Mouse (Mus musculus) layer of hippocampus, adult 6 months (tissue): ENCODE measurements around the gene Rnf141. TPM values are rescaled to one million over a fixed set of nuclear protein-coding genes. Genes with fewer than 3 reads are reported as not detected.

Experiments
- long read RNA-seq, 2 experiments: library from polyadenylated mRNA; unstranded; transcript quantifications; one replicate each; pipeline ENCODE4 v2.0.0; 2019 to 2020
- microRNA-seq: library from miRNA; unstranded; fragments of <30 nt; microRNA quantifications from one replicate; pipeline ENCODE4 v1.2.0, GENCODE M21; 2020
- polyA plus RNA-seq: library from polyadenylated mRNA; unstranded; fragments of <200 nt; fragmentation: Nextera tagmentation; gene quantifications from 2 replicates; pipeline ENCODE4 v1.2.3, GENCODE M21; 2021

Rnf141 gene
- 190 and 205 TPM in 2 replicates for polyA plus RNA-seq
- long read RNA-seq, experiment 1, full-length matches to known transcripts = 11 of 43 reads
- long read RNA-seq, experiment 1, partial matches to known transcripts = 1 of 43 reads
- long read RNA-seq, experiment 1, other reads (novel, unspliced or antisense) = 31 of 43 reads
- long read RNA-seq, experiment 2, full-length matches to known transcripts = 143 of 236 reads
- long read RNA-seq, experiment 2, partial matches to known transcripts = 7 of 236 reads
- long read RNA-seq, experiment 2, other reads (novel, unspliced or antisense) = 86 of 236 reads

DNA sequence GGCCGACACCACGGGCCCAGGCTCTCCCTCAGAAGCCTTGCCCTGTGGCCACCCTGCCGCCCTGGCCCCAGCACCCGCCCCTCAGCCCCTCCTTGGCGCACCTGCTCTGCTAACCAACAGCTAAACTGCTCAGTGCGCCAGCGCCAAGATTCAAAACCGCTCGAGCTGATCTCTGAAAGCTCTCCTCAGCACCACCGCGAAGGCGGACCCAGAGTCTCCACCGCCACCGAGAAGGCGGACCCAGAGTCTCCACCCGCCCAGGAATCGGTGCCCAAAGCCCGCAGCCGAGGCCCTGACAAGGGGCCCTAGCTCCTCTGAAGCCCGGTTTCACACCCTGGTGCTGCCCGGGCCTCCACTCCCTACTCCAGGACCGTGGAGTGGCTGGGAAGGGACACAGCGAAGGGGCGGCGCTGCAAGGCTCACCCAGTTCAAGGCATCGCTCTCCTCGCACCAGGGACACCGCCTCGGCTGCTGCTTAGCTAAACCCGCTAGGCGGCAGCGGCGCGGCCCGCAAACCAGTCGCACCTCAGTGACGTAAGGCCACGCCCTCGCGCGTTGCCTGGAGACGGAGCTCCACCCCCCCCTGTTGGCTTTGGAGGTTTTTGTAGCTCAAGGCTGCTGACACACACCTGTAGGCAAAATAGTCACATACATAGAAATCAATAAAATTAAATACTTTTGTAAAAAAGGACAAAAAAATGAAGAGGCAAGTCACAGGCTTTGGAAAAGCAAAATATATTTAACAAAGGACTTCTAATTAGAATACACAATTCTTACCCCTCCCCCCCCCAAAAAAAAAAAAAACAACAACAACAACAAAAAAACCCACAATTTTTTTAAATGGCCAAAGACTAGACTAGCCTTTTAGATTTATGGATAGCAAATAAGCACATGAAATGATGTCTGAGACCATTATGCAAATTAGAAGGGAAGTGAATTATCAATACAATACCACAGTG, at the start of gene Rnf141:
Gene Rnf141 (minus strand): TSS at position 542 of the 959 bp plus-strand sequence.

GRCm38 (mm10) chr7:110862751-110863289, 18.6 kb upstream of the Rnf141 start, which contains the start of gene Lyve1:
Gene Lyve1 (minus strand): TSS chr7:110863239.

DNA sequence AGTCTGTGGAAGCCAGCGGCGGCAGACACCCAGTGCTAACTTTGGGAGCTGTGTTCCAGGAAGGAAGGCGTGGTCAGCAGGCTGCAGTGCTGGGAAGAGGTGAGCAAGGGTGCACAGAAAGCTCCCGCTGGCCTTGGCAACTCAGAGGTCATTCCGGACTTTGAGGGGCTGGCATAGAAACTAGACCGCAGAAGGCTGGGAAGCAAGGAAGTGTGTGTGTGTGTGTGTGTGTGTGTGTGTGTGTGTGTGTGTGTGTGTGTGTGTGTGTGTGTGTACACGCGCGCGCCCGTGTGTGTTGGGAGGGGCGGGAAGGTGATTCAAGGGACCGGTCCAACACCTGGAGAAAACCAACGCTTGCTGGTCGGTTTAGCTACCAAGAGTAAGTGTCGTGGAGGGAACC, 76.3 kb downstream of the Rnf141 start, which contains the start of gene Ampd3:
Gene Ampd3 (plus strand): TSS at position 206 of the 400 bp plus-strand sequence.

Small RNA genes within 50 kb of the gene (microRNA-seq; reads per million reads assigned to microRNA genes)
- not detected for gene Gm47282

Other genes starting within 250 kb of the Rnf141 start
- gene Sbf2, start 229.5 kb downstream of the Rnf141 start, polyA plus RNA-seq = 2.9 and 3.4 TPM in 2 replicates
- 2.2 and 3.1 TPM in 2 replicates for gene Adm, start 216.8 kb downstream of the Rnf141 start, polyA plus RNA-seq
- gene Ampd3, start 76.3 kb downstream of the Rnf141 start, polyA plus RNA-seq = 9.4 and 9.5 TPM in 2 replicates
- gene Lyve1, start 18.8 kb upstream of the Rnf141 start, polyA plus RNA-seq = 0.19 and 0.20 TPM in 2 replicates
- gene Mrvi1, start 138.0 kb upstream of the Rnf141 start, polyA plus RNA-seq = 0.26 and 0.40 TPM in 2 replicates
- gene Ctr9, start 184.5 kb upstream of the Rnf141 start, polyA plus RNA-seq = 23.8 and 27.3 TPM in 2 replicates
- 58.2 and 68.6 TPM in 2 replicates for gene Eif4g2, start 238.6 kb upstream of the Rnf141 start, polyA plus RNA-seq